Mouse (Mus musculus) kidney, embryonic 15.5 days (tissue): ENCODE results near the gene Armt1. TPM values are rescaled to one million over a fixed set of nuclear protein-coding genes. Genes with fewer than 3 reads are reported as not detected.

Experiments used
- ATAC-seq: fragments of 200-750 bp; cut with Nextera tagmentation; replicated peaks from 2 replicates; pipeline ENCODE4 v1.8.0; 2017; ENCODE audit warnings: moderate TSS enrichment; ENCODE audit not compliant: low FRiP score
- H3K27ac ChIP-seq: fragments of 300-500 bp; sonication (generic); 2 replicates; pipeline ENCODE4 v1.5.1; 2015; ENCODE audit warnings: mild to moderate bottlenecking, inconsistent platforms
- H3K27me3 ChIP-seq: fragments of 300-500 bp; sonication (generic); 2 replicates; pipeline ENCODE4 v1.6.1; 2015; ENCODE audit warnings: inconsistent platforms
- H3K36me3 ChIP-seq: fragments of 300-500 bp; sonication (generic); 2 replicates; pipeline ENCODE4 v1.6.1; 2015; ENCODE audit warnings: inconsistent platforms
- H3K4me1 ChIP-seq: fragments of 300-500 bp; sonication (generic); 2 replicates; pipeline ENCODE4 v1.6.1; 2015; ENCODE audit warnings: inconsistent platforms
- H3K4me2 ChIP-seq: fragments of 300-500 bp; sonication (generic); 2 replicates; pipeline ENCODE4 v1.6.1; 2015; ENCODE audit warnings: moderate library complexity, mild to moderate bottlenecking, inconsistent platforms
- H3K4me3 ChIP-seq: fragments of 300-500 bp; sonication (generic); replicated peaks from 2 replicates; pipeline ENCODE4 v1.5.1; 2015; ENCODE audit warnings: mild to moderate bottlenecking, inconsistent platforms
- H3K9ac ChIP-seq: fragments of 300-500 bp; sonication (generic); 2 replicates; pipeline ENCODE4 v1.6.1; 2015; ENCODE audit warnings: mild to moderate bottlenecking, inconsistent platforms
- H3K9me3 ChIP-seq: fragments of 300-500 bp; sonication (generic); replicated peaks from 2 replicates; pipeline ENCODE4 v1.6.1; 2016; ENCODE audit warnings: inconsistent platforms
- WGBS: fragments of 180-500 bp; shearing (Covaris S2); methylation state at CpG from one replicate; pipeline ENCODE4 v1.1.7; 2015; ENCODE audit warnings: mixed read lengths; 5-methylcytosine and 5-hydroxymethylcytosine counted together
- polyA plus RNA-seq: library from polyadenylated mRNA; unstranded; fragments of >200 nt; fragmentation: Nextera tagmentation; extraction: Ambion mirVana; gene quantifications from 2 replicates; pipeline ENCODE4 v1.2.1, GENCODE M21; 2015

Armt1 gene
- polyA plus RNA-seq: 23.3 and 26.1 TPM in 2 replicates

- H3K27me3 ChIP-seq: no peaks in the 10 kb centered on the region
- H3K9ac ChIP-seq: peak within 1 kb of the TSS; percentile 72
- H3K4me1 ChIP-seq: peaks cover 45% of the 10 kb centered on the region
- peak within 1 kb of the TSS; percentile 77 for H3K4me3 ChIP-seq
- WGBS: under 1% methylated on average over 75 of the region's 75 CpGs
- H3K27ac ChIP-seq: peak within 1 kb of the TSS; percentile 95
- H3K4me2 ChIP-seq: peak within 1 kb of the TSS; percentile 77
- H3K9me3 ChIP-seq: no peaks in the 10 kb centered on the region
- ATAC-seq: peak; percentile 95
- peaks cover 38% of the 10 kb centered on the region for H3K36me3 ChIP-seq
Measured at GRCm38 (mm10) chr10:4432123-4432931, at the start of gene Armt1, which contains the start of gene Rmnd1. Armt1 (plus strand) TSS chr10:4432467. Rmnd1 (minus strand) TSS chr10:4432388.

DNA sequence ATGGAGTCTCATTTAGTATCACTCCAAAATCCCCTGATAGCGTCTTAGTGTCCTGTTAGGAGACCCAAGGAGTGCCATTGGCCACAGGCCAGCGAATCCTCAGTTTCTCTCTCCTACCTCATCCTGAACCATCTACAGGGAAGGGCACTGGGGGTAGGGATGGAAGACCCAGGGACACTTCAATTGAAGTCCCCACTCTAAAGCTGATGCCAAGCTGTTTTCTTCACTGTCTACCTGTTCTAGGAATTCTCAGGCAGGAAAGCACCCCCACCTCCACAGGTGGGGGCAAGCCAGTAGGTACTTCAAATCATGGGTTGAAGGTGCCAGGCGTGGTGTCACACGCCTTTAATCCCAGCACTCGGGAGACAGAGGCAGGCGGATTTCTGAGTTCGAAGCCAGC lies 48.0 kb upstream of the Armt1 start:
- no peak for ATAC-seq
- Histone ChIP-seq H3K27me3 (no peaks in the 10 kb centered on the region), H3K4me3 (no peak overlapping the region), H3K4me2 (no peak overlapping the region), H3K27ac (no peak overlapping the region), H3K4me1 (peaks cover 35% of the 10 kb centered on the region), H3K9ac (no peak overlapping the region), H3K36me3 (no peaks in the 10 kb centered on the region), H3K9me3 (no peaks in the 10 kb centered on the region)
- 92% methylated on average over 7 of the region's 7 CpGs for WGBS

- no peaks in the 10 kb centered on the region for H3K9me3 ChIP-seq
- no peaks in the 10 kb centered on the region for H3K36me3 ChIP-seq
- WGBS: under 1% methylated on average over 71 of the region's 133 CpGs
- H3K4me1 ChIP-seq: peaks cover 55% of the 10 kb centered on the region
- ATAC-seq: peak; percentile 94
- peak overlapping the region; percentile 99 for H3K9ac ChIP-seq
- peak overlapping the region; percentile 87 for H3K4me3 ChIP-seq
- no peaks in the 10 kb centered on the region for H3K27me3 ChIP-seq
- H3K27ac ChIP-seq: peak overlapping the region; percentile 99
- peak overlapping the region; percentile 71 for H3K4me2 ChIP-seq
Measured at GRCm38 (mm10) chr10:4386609-4387591, 45.4 kb upstream of the Armt1 start.

GRCm38 (mm10) chr10:4387701-4388383 lies 44.4 kb upstream of the Armt1 start, which contains the start of gene Zbtb2:
Zbtb2 (minus strand) TSS chr10:4388108.
- Histone ChIP-seq H3K9me3 (no peaks in the 10 kb centered on the region), H3K4me2 (peak within 1 kb of the TSS; percentile 71), H3K36me3 (peaks cover 2% of the 10 kb centered on the region; the same call in 1 of the 2 replicates), H3K9ac (peak within 1 kb of the TSS; percentile 99), H3K4me3 (peak within 1 kb of the TSS; percentile 87), H3K27me3 (no peaks in the 10 kb centered on the region), H3K27ac (peak within 1 kb of the TSS; percentile 99), H3K4me1 (peaks cover 50% of the 10 kb centered on the region)
- under 1% methylated on average over 70 of the region's 87 CpGs for whole genome bisulfite sequencing
- no peak for ATAC-seq

DNA sequence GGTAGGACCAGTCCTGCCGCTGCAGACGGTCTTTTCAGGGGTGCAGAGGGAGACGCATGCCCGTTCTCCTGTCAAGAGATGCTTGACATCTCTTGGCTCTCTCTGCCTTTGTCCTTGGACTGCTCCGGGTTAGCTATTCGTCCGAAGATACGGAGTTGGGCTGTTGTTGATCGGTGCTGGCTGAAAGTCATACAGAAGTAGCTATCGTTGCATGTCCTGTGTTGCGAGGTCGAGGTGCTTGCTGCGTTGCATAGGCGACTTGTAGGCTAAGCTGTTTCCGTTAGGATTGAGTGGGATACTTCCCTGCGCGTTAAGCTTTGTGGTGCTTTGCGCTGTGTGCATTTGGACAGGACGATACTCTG lies 43.9 kb upstream of the Armt1 start:
- H3K9me3 ChIP-seq: no peaks in the 10 kb centered on the region
- no peak for ATAC-seq
- peak overlapping the region; percentile 71 for H3K4me2 ChIP-seq
- H3K9ac ChIP-seq: peak overlapping the region; percentile 99
- H3K4me3 ChIP-seq: peak overlapping the region; percentile 87
- peaks cover 5% of the 10 kb centered on the region; the same call in 1 of the 2 replicates for H3K36me3 ChIP-seq
- H3K4me1 ChIP-seq: peaks cover 48% of the 10 kb centered on the region
- H3K27ac ChIP-seq: peak overlapping the region; percentile 99
- WGBS: under 1% methylated on average over 19 of the region's 19 CpGs
- no peaks in the 10 kb centered on the region for H3K27me3 ChIP-seq

GRCm38 (mm10) chr10:4389036-4389435 lies 43.2 kb upstream of the Armt1 start:
- no peak overlapping the region for H3K27ac ChIP-seq
- peak overlapping the region; percentile 71 for H3K4me2 ChIP-seq
- no peak for ATAC-seq
- peaks cover 48% of the 10 kb centered on the region for H3K4me1 ChIP-seq
- no peaks in the 10 kb centered on the region for H3K27me3 ChIP-seq
- H3K4me3 ChIP-seq: peak overlapping the region; percentile 87
- no peaks in the 10 kb centered on the region for H3K9me3 ChIP-seq
- peaks cover 10% of the 10 kb centered on the region for H3K36me3 ChIP-seq
- H3K9ac ChIP-seq: peak overlapping the region; percentile 99
- 9% methylated on average over 10 of the region's 10 CpGs for WGBS

DNA sequence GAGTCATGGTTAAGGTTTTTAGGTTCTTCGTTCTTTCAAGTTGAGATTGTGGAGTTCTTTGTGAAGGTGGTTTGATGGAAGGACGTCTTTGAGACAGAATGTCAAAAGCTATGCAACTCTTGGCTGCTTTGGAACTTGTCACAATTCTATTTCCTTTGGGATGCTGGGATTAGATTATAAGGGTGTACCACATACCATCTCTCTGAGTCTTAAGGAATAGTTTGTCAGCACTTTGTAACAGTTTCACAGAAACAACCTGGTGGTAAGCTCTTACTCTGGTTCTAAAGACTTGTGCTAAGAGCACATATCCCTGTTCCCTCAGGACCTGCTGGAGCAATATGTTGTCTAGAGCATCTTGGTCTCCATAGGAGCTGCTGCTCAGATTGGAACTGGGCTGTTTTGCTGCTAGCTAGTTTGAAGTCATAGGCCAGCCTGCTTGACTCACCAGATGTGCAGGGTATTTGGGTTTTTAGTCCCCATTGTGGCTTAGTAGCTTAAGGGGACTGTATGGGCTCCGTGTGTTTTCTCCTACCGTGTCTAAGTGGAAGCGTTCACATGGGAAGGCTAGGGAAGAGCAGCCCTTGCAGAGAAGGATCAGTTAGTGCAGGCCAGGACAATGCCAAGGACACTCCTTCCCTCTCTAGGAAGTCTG lies 42.7 kb upstream of the Armt1 start:
- Histone ChIP-seq H3K4me1 (peaks cover 48% of the 10 kb centered on the region), H3K4me3 (peak overlapping the region; percentile 87), H3K27ac (no peak overlapping the region), H3K27me3 (no peaks in the 10 kb centered on the region), H3K36me3 (peaks cover 12% of the 10 kb centered on the region), H3K9me3 (no peaks in the 10 kb centered on the region), H3K9ac (peak overlapping the region; percentile 99), H3K4me2 (peak overlapping the region; percentile 71)
- 56% methylated on average over 5 of the region's 5 CpGs for WGBS
- no peak for ATAC-seq

DNA sequence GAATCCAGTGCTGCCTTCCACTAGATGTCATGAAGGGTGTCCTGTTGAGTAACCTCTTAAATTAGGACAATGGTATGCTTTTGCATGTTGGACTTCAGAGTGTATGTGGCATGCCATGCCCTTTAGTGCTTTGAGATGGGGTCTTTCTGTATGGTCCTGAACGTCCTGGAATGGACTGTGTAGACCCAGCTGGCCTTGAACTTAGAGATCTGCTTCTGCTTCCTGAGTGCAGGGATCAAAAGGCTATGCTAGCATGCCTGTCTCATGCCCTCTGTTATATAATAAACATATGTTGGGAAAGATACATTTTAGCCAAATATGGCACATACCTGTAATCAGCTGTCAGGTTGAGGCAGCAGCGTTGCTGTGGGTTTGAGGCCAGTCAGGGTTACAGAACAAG lies 41.7 kb upstream of the Armt1 start:
- Histone ChIP-seq H3K9me3 (no peaks in the 10 kb centered on the region), H3K9ac (peak overlapping the region; percentile 26; the same call in 1 of the 2 replicates), H3K27ac (no peak overlapping the region), H3K4me1 (peaks cover 42% of the 10 kb centered on the region), H3K27me3 (no peaks in the 10 kb centered on the region), H3K4me3 (no peak overlapping the region), H3K4me2 (peak overlapping the region; percentile 71), H3K36me3 (peaks cover 20% of the 10 kb centered on the region)
- whole genome bisulfite sequencing: 56% methylated on average over 2 of the region's 2 CpGs
- no peak for ATAC-seq

GRCm38 (mm10) chr10:4391076-4391475 lies 41.2 kb upstream of the Armt1 start:
- 52% methylated on average over 5 of the region's 5 CpGs for WGBS

GRCm38 (mm10) chr10:4391851-4392250 lies 40.4 kb upstream of the Armt1 start:
- no peak overlapping the region for H3K27ac ChIP-seq
- no peaks in the 10 kb centered on the region for H3K27me3 ChIP-seq
- H3K9ac ChIP-seq: no peak overlapping the region
- peaks cover 30% of the 10 kb centered on the region for H3K36me3 ChIP-seq
- no peaks in the 10 kb centered on the region for H3K9me3 ChIP-seq
- no peak for ATAC-seq
- H3K4me2 ChIP-seq: peak overlapping the region; percentile 9; the same call in 1 of the 2 replicates
- H3K4me1 ChIP-seq: peaks cover 36% of the 10 kb centered on the region
- 56% methylated on average over 6 of the region's 6 CpGs for WGBS
- H3K4me3 ChIP-seq: no peak overlapping the region

More at GRCm38 (mm10) chr10:4391076-4391475, 41.2 kb upstream of the Armt1 start:
- Histone ChIP-seq H3K27me3 (no peaks in the 10 kb centered on the region), H3K4me3 (0 out of 2 replicates have a peak overlapping the region, but pooled peaks have one; percentile 3), H3K4me2 (peak overlapping the region; percentile 71), H3K4me1 (peaks cover 37% of the 10 kb centered on the region), H3K36me3 (peaks cover 24% of the 10 kb centered on the region), H3K27ac (0 out of 2 replicates have a peak overlapping the region, but pooled peaks have one; percentile 10), H3K9ac (0 out of 2 replicates have a peak overlapping the region, but pooled peaks have one; percentile 26), H3K9me3 (no peaks in the 10 kb centered on the region)
- ATAC-seq: no peak

DNA sequence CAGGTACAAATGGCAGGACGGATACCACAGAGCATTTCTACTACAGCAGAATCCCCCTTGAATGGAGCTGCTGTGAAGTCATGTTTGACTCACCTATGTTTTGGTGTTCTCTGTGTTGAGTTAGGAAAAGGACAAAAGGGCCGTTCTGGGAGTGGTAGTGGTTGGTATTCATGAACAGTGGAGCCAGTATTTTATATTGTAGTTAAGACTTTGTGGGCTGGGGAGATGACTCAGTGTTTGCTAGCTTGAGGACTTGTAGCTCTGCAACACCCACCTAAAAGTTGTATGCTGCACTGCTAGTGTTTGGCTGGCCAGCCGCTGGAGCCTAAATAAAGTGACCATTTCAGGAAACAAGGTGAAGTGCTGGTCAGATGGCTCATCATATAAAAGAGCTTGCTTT lies 36.9 kb upstream of the Armt1 start:
- ATAC-seq: no peak
- Histone ChIP-seq H3K9me3 (no peaks in the 10 kb centered on the region), H3K9ac (no peak overlapping the region), H3K4me2 (no peak overlapping the region), H3K27me3 (no peaks in the 10 kb centered on the region), H3K4me3 (no peak overlapping the region), H3K36me3 (peaks cover 63% of the 10 kb centered on the region), H3K27ac (no peak overlapping the region), H3K4me1 (peaks cover 20% of the 10 kb centered on the region)
- WGBS: 89% methylated on average over 3 of the region's 3 CpGs
